Mouse (Mus musculus): ENCODE measurements around the gene Tssk1. TPM values are rescaled to one million over a fixed set of nuclear protein-coding genes. Genes with fewer than 3 reads are reported as not detected.

The Tssk1 gene
- polyA plus RNA-seq, 1 experiment: not detected

DNA sequence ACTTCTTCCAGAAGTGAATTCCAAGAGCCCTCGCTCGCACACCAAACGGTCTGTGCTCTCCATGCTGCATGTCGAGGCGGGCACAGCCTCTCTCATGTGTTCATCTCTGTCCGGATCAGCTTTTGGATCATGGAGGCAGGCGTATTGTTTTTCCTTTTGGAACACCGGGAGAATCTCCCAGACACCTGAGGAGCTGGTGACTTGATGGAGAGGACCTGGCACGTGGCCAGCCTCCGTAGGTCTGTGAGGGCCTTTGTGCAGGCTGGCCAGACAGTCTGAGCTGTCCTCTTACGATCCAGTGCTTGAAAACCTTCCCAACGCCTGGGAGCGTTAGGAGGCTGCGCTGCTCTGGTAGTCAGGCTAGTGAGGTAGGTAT lies 28.1 kb downstream of the Tssk1 start:
- H3K9me3 ChIP-seq (replicated peaks; ENCODE audit: control insufficient read depth, insufficient read depth, low read length, poor library complexity, severe bottlenecking): no peaks in the 10 kb centered on the region
- H3K4me3 ChIP-seq (ENCODE audit: low read depth, low read length): peak overlapping the region; percentile 81
- H3K27me3 ChIP-seq (ENCODE audit: control insufficient read depth, insufficient read depth, low read length, poor library complexity, severe bottlenecking): no peaks in the 10 kb centered on the region
- H3K9ac ChIP-seq (ENCODE audit: low read depth, poor library complexity, severe bottlenecking): peak overlapping the region; percentile 61
- H3K36me3 ChIP-seq (ENCODE audit: control insufficient read depth, insufficient read depth, low read length, poor library complexity, severe bottlenecking): peaks cover 9% of the 10 kb centered on the region
- no peaks in the 10 kb centered on the region for H3K4me1 ChIP-seq (ENCODE audit: control insufficient read depth, insufficient read depth, low read length)
- TF ChIP-seq EP300 (IDR thresholded peaks at IDR 0.05; ENCODE audit: insufficient read depth, low read depth, low read length) (no peak), CTCF (IDR thresholded peaks at IDR 0.05; ENCODE audit: low read depth, low read length) (no peak), POLR2A (IDR thresholded peaks at IDR 0.05; ENCODE audit: insufficient read depth, low read length) (no peak)
- H3K27ac ChIP-seq (ENCODE audit: insufficient read depth, low read length): no peak overlapping the region

DNA sequence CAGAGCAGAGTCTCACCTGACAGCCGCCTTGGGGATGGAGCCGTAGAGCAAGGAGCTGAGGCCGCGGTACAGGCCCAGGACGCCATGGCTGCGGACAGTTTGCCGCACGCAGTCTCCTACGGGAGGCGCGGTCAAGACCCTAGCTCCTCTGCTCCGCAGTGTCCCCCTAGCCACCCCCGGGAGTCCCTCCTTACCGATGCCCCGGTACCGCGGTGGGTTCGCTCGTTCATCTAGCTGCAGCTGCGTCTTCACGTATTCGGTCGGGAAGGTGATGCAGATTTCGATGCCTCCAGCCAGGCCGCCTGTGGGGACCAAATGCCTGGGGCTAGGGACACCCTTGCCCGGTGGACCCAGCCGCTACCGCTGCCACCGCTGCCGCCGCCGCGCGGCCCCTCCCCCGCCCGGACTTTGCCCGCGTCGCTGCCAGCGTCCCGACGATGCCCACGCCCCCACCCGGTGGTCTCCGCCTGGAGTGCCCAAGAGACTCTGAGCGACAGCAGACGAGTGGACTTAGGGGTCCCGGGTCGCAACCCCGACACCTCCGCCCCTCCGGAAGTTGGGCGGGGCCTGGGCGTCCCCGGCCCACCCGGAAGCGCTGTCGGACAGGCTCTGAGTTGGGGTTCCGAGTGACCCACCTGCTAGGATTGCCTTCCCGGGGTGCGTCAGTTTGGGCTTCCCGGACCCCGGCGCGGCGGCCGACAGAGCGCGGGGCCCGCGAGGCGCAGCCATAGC lies 33.5 kb downstream of the Tssk1 start:
- peak overlapping the region; percentile 77 for H3K4me3 ChIP-seq (ENCODE audit: low read depth, low read length)
- H3K27ac ChIP-seq (ENCODE audit: insufficient read depth, low read length): no peak overlapping the region
- H3K36me3 ChIP-seq (ENCODE audit: control insufficient read depth, insufficient read depth, low read length, poor library complexity, severe bottlenecking): peaks cover 9% of the 10 kb centered on the region
- no peaks in the 10 kb centered on the region for H3K27me3 ChIP-seq (ENCODE audit: control insufficient read depth, insufficient read depth, low read length, poor library complexity, severe bottlenecking)
- H3K9ac ChIP-seq (ENCODE audit: low read depth, poor library complexity, severe bottlenecking): peak overlapping the region; percentile 91
- peaks cover 6% of the 10 kb centered on the region for H3K4me1 ChIP-seq (ENCODE audit: control insufficient read depth, insufficient read depth, low read length)
- H3K9me3 ChIP-seq (replicated peaks; ENCODE audit: control insufficient read depth, insufficient read depth, low read length, poor library complexity, severe bottlenecking): no peaks in the 10 kb centered on the region
- TF ChIP-seq EP300 (IDR thresholded peaks at IDR 0.05; ENCODE audit: insufficient read depth, low read depth, low read length) (no peak), CTCF (IDR thresholded peaks at IDR 0.05; ENCODE audit: low read depth, low read length) (no peak), POLR2A (IDR thresholded peaks at IDR 0.05; ENCODE audit: insufficient read depth, low read length) (no peak)

DNA sequence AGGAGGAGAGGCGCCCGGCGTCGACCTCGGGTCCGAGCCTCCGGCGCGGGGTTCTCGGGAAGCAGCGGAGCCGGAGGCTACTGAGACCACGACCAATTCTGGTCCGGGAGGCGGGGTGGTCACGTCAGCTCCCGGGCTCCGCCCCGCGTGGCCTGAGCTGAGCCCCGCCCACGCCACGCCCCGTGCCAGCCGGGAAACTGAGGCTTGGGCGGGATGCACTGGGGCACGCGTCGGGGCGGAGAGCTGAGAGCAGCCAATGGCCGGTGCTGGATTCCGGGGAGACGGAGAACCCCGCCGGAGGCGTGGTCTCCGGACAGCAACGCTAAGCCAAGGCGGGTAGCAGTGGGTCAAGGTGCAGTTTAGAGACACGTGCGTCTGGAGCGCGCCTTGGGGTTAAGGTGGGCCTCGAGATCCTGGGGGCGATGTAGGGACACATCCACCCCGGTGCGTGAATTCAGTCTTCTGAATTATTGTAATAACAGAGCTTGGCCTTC lies 34.1 kb downstream of the Tssk1 start, which contains the start of gene Slc25a1:
Gene Slc25a1, minus strand, starts transcription at position 133 of the 494 bp plus-strand sequence.
- Histone ChIP-seq H3K4me1 (ENCODE audit: control insufficient read depth, insufficient read depth, low read length) (peaks cover 6% of the 10 kb centered on the region), H3K9me3 (replicated peaks; ENCODE audit: control insufficient read depth, insufficient read depth, low read length, poor library complexity, severe bottlenecking) (no peaks in the 10 kb centered on the region), H3K36me3 (ENCODE audit: control insufficient read depth, insufficient read depth, low read length, poor library complexity, severe bottlenecking) (peaks cover 9% of the 10 kb centered on the region), H3K9ac (ENCODE audit: low read depth, poor library complexity, severe bottlenecking) (peak within 1 kb of the TSS; percentile 91), H3K27ac (ENCODE audit: insufficient read depth, low read length) (peak within 1 kb of the TSS; percentile 96), H3K27me3 (ENCODE audit: control insufficient read depth, insufficient read depth, low read length, poor library complexity, severe bottlenecking) (no peaks in the 10 kb centered on the region), H3K4me3 (ENCODE audit: low read depth, low read length) (peak within 1 kb of the TSS; percentile 77)
- TF ChIP-seq EP300 (IDR thresholded peaks at IDR 0.05; ENCODE audit: insufficient read depth, low read depth, low read length): no peak
- no peak for TF ChIP-seq CTCF (IDR thresholded peaks at IDR 0.05; ENCODE audit: low read depth, low read length)
- peak; percentile 42 for TF ChIP-seq POLR2A (IDR thresholded peaks at IDR 0.05; ENCODE audit: insufficient read depth, low read length)

DNA sequence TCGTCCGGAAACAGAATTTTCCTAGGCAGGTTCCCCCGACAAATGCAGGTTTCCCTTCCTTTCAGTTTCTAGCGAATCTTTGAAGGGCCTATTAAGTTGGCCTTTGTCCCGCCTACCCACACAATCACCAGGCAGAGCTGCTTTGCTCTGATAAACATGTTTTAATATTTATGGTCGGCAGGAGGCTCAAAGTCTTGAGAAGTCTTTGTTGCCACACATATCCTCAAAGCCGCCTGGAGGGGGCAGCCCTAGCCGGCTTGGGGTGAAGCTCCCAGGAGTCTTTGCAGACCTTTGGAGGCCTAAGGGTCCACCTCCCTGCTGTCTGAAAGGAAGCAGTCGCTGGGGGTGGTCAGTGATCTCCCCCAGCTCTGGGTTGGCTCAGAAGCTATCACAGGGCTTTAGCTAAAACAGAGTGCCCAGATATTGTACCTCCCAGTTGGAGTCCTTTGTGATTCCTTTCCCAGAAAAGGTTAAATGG lies 34.6 kb downstream of the Tssk1 start:
- Histone ChIP-seq H3K27me3 (ENCODE audit: control insufficient read depth, insufficient read depth, low read length, poor library complexity, severe bottlenecking) (no peaks in the 10 kb centered on the region), H3K9ac (ENCODE audit: low read depth, poor library complexity, severe bottlenecking) (peak overlapping the region; percentile 91), H3K9me3 (replicated peaks; ENCODE audit: control insufficient read depth, insufficient read depth, low read length, poor library complexity, severe bottlenecking) (no peaks in the 10 kb centered on the region), H3K36me3 (ENCODE audit: control insufficient read depth, insufficient read depth, low read length, poor library complexity, severe bottlenecking) (peaks cover 9% of the 10 kb centered on the region), H3K4me3 (ENCODE audit: low read depth, low read length) (peak overlapping the region; percentile 77), H3K27ac (ENCODE audit: insufficient read depth, low read length) (peak overlapping the region; percentile 96), H3K4me1 (ENCODE audit: control insufficient read depth, insufficient read depth, low read length) (peaks cover 6% of the 10 kb centered on the region)
- TF ChIP-seq EP300 (IDR thresholded peaks at IDR 0.05; ENCODE audit: insufficient read depth, low read depth, low read length) (peak; percentile 68; the same call in 1 of the 2 replicates), POLR2A (IDR thresholded peaks at IDR 0.05; ENCODE audit: insufficient read depth, low read length) (no peak), CTCF (IDR thresholded peaks at IDR 0.05; ENCODE audit: low read depth, low read length) (peak; percentile 34)

DNA sequence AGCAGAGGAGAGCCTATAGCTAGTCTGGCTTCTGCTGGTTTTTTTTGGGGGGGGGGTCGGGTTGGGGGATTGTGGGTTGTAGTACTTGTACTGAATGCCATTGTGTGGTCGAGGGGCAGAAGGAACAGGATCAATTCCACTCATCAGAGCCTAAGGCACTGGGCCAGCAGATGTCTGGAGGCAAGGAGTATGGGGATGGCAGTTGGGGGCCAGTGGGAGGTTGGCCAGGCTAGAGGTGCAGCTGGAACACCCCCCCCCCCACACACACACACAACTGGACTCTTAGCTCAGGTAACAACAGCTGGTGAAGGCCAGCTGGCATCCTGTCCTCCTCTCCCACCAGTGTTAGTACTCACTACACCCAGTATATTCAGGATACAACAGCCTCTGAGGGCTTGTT lies 35.2 kb downstream of the Tssk1 start:
- H3K27ac ChIP-seq (ENCODE audit: insufficient read depth, low read length): peak overlapping the region; percentile 70
- H3K4me3 ChIP-seq (ENCODE audit: low read depth, low read length): no peak overlapping the region
- no peaks in the 10 kb centered on the region for H3K9me3 ChIP-seq (replicated peaks; ENCODE audit: control insufficient read depth, insufficient read depth, low read length, poor library complexity, severe bottlenecking)
- H3K36me3 ChIP-seq (ENCODE audit: control insufficient read depth, insufficient read depth, low read length, poor library complexity, severe bottlenecking): peaks cover 9% of the 10 kb centered on the region
- H3K4me1 ChIP-seq (ENCODE audit: control insufficient read depth, insufficient read depth, low read length): peaks cover 6% of the 10 kb centered on the region
- no peak overlapping the region for H3K9ac ChIP-seq (ENCODE audit: low read depth, poor library complexity, severe bottlenecking)
- H3K27me3 ChIP-seq (ENCODE audit: control insufficient read depth, insufficient read depth, low read length, poor library complexity, severe bottlenecking): no peaks in the 10 kb centered on the region
- TF ChIP-seq POLR2A (IDR thresholded peaks at IDR 0.05; ENCODE audit: insufficient read depth, low read length): no peak
- peak; percentile 63; the same call in 1 of the 2 replicates for TF ChIP-seq EP300 (IDR thresholded peaks at IDR 0.05; ENCODE audit: insufficient read depth, low read depth, low read length)
- TF ChIP-seq CTCF (IDR thresholded peaks at IDR 0.05; ENCODE audit: low read depth, low read length): no peak

DNA sequence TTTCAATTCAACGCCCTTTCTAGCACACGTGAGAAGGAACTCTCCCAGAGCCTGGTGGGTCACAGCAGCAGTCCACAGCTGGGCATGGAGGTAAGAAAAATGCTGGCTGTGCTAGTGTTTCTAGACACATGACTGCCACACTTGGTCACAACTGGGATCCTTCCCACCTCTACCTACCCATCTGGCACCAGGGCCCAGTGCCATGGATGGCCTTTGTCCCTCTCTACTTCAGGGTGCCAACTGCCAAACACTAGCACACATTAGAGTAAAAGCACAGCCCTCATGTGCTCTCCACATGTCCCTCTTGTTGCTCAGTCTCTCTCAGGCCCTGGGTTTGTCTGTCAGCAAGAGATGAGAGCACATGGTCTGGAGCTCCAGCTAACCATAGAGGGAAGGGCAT lies 35.6 kb downstream of the Tssk1 start:
- Histone ChIP-seq H3K4me1 (ENCODE audit: control insufficient read depth, insufficient read depth, low read length) (peaks cover 6% of the 10 kb centered on the region), H3K9ac (ENCODE audit: low read depth, poor library complexity, severe bottlenecking) (no peak overlapping the region), H3K4me3 (ENCODE audit: low read depth, low read length) (no peak overlapping the region), H3K36me3 (ENCODE audit: control insufficient read depth, insufficient read depth, low read length, poor library complexity, severe bottlenecking) (peaks cover 9% of the 10 kb centered on the region), H3K27ac (ENCODE audit: insufficient read depth, low read length) (peak overlapping the region; percentile 70), H3K9me3 (replicated peaks; ENCODE audit: control insufficient read depth, insufficient read depth, low read length, poor library complexity, severe bottlenecking) (no peaks in the 10 kb centered on the region), H3K27me3 (ENCODE audit: control insufficient read depth, insufficient read depth, low read length, poor library complexity, severe bottlenecking) (no peaks in the 10 kb centered on the region)
- TF ChIP-seq CTCF (IDR thresholded peaks at IDR 0.05; ENCODE audit: low read depth, low read length) (no peak), EP300 (IDR thresholded peaks at IDR 0.05; ENCODE audit: insufficient read depth, low read depth, low read length) (no peak), POLR2A (IDR thresholded peaks at IDR 0.05; ENCODE audit: insufficient read depth, low read length) (no peak)

Measured in ES-Bruce4 (cell line).